Comparison of ENCODE assay signal across 8 mouse cellular contexts in genomic region chr14:55458273-55458672, GRCm38 (mm10). TPM values are rescaled to one million over a fixed set of nuclear protein-coding genes. Genes with fewer than 3 reads are reported as not detected.
DNase-seq lines count a peak whose midpoint lies in the region; ATAC-seq and TF ChIP-seq lines count a peak whose summit lies in the region.

No protein-coding gene starts in this region.

- H3K9me3 ChIP-seq in limb, embryonic 10.5 days (replicated peaks), result no peaks in the 10 kb centered on the region
- H3K9me3 ChIP-seq in neural tube, embryonic 11.5 days (ENCODE audit: control insufficient read depth, low read length), result no peaks in the 10 kb centered on the region

- WGBS in limb, embryonic 10.5 days, result 28% methylated on average over 10 of the region's 10 CpGs
- 25% methylated on average over 10 of the region's 10 CpGs for WGBS in neural tube, embryonic 11.5 days
- 7% methylated on average over 10 of the region's 10 CpGs for WGBS in thymus, adult 2 months

- H3K4me2 ChIP-seq in neural tube, embryonic 11.5 days (ENCODE audit: low read depth), result no peak overlapping the region

- ATAC-seq in neural tube, embryonic 11.5 days (ENCODE audit: insufficient read depth, low FRiP score, low TSS enrichment), result 0 out of 2 replicates have a peak, but pooled peaks have one; percentile 31

- H3K36me3 ChIP-seq in limb, embryonic 10.5 days, result no peaks in the 10 kb centered on the region
- no peaks in the 10 kb centered on the region for H3K36me3 ChIP-seq in neural tube, embryonic 11.5 days (ENCODE audit: control insufficient read depth, insufficient read depth, low read length)
- no peaks in the 10 kb centered on the region for H3K36me3 ChIP-seq in thymus, adult 2 months (ENCODE audit: control insufficient read depth, insufficient read depth, low read length)

- no peak overlapping the region for H3K27ac ChIP-seq in embryonic fibroblast, embryonic 13.5 days (ENCODE audit: insufficient read depth, low read length)
- no peak overlapping the region for H3K27ac ChIP-seq in limb, embryonic 10.5 days
- no peak overlapping the region for H3K27ac ChIP-seq in neural tube, embryonic 11.5 days (ENCODE audit: low read depth, low read length)
- H3K27ac ChIP-seq in thymus, adult 2 months (ENCODE audit: control insufficient read depth, insufficient read depth, low read length), result no peak overlapping the region

- peak; percentile 65; the same call in 1 of the 2 replicates for TF ChIP-seq CTCF in embryonic fibroblast, embryonic 13.5 days (IDR thresholded peaks at IDR 0.05; ENCODE audit: borderline replicate concordance, insufficient read depth, low read length)
- peak; percentile 64; the same call in 1 of the 2 replicates for TF ChIP-seq CTCF in thymus, adult 2 months (IDR thresholded peaks at IDR 0.05; ENCODE audit: borderline replicate concordance, control insufficient read depth, extremely low read depth, insufficient read depth, low read length, poor library complexity)

- no peaks in the 10 kb centered on the region for H3K27me3 ChIP-seq in limb, embryonic 10.5 days (ENCODE audit: low read depth, poor library complexity, severe bottlenecking)
- no peaks in the 10 kb centered on the region for H3K27me3 ChIP-seq in neural tube, embryonic 11.5 days (ENCODE audit: control insufficient read depth, insufficient read depth, low read length)
- H3K27me3 ChIP-seq in thymus, adult 2 months (ENCODE audit: control insufficient read depth, insufficient read depth, low read length), result no peaks in the 10 kb centered on the region; the same call in 1 of the 2 replicates

- peak; percentile 50 for DNase-seq in ovary, postnatal 36 days (ENCODE audit: low spot score)
- no peak for DNase-seq in ovary, adult 18-20 months (ENCODE audit: low spot score)
- DNase-seq in brain, adult 2 months (ENCODE audit: low read depth, low spot score), result peak; percentile 89
- peak; percentile 84 for DNase-seq in induced T-regulatory cell, adult 2 months (ENCODE audit: low read depth)
- DNase-seq in limb, embryonic 10.5 days (ENCODE audit: low spot score), result peak; percentile 66
- DNase-seq in neural tube, embryonic 11.5 days (ENCODE audit: low spot score), result peak; percentile 69
- DNase-seq in thymus, adult 2 months, result peak; percentile 74

- no peak overlapping the region for H3K9ac ChIP-seq in neural tube, embryonic 11.5 days (ENCODE audit: low read length)

- no peak overlapping the region for H3K4me3 ChIP-seq in embryonic fibroblast, embryonic 13.5 days (ENCODE audit: insufficient read depth, low read length)
- no peak overlapping the region for H3K4me3 ChIP-seq in limb, embryonic 10.5 days
- no peak overlapping the region for H3K4me3 ChIP-seq in neural tube, embryonic 11.5 days (ENCODE audit: low read depth, low read length)
- no peak overlapping the region for H3K4me3 ChIP-seq in thymus, adult 2 months (ENCODE audit: control insufficient read depth, insufficient read depth, low read length)

- no peak for TF ChIP-seq POLR2A in embryonic fibroblast, embryonic 13.5 days (IDR thresholded peaks at IDR 0.05; ENCODE audit: low read depth, low read length)
- TF ChIP-seq POLR2A in thymus, adult 2 months (IDR thresholded peaks at IDR 0.05; ENCODE audit: control insufficient read depth, extremely low read depth, insufficient read depth, low read length, poor library complexity), result no peak

- H3K4me1 ChIP-seq in embryonic fibroblast, embryonic 13.5 days (ENCODE audit: control insufficient read depth, insufficient read depth, low read length), result no peaks in the 10 kb centered on the region
- no peaks in the 10 kb centered on the region for H3K4me1 ChIP-seq in limb, embryonic 10.5 days
- H3K4me1 ChIP-seq in neural tube, embryonic 11.5 days (ENCODE audit: control insufficient read depth, insufficient read depth, low read length), result no peaks in the 10 kb centered on the region
- H3K4me1 ChIP-seq in thymus, adult 2 months (replicated peaks; ENCODE audit: control insufficient read depth, insufficient read depth, low read length), result no peaks in the 10 kb centered on the region

RNA-seq across cellular contexts. Expression of gene Dhrs4, which starts 20.3 kb away (rescaled TPM):
- 39.6 and 51.8 TPM in 2 replicates for polyA plus RNA-seq in embryonic fibroblast, embryonic 13.5 days (2011; ENCODE audit: insufficient read length, low read depth, missing spikeins)
- 74.5 and 83.2 TPM in 2 replicates for polyA plus RNA-seq in limb, embryonic 10.5 days (2016; fragmentation: Nextera tagmentation; extraction: Ambion mirVana)
- polyA plus RNA-seq in neural tube, embryonic 11.5 days (2014; fragmentation: Nextera tagmentation; extraction: Ambion mirVana), result 33.2 and 36.5 TPM in 2 replicates
- polyA plus RNA-seq in thymus, adult 2 months (2012; rRNA removed), result 38.3 and 46.8 TPM in 2 replicates

RNA-seq across cellular contexts. Expression of gene Carmil3, which starts 32.2 kb away (rescaled TPM):
- 0.77 and 2.9 TPM in 2 replicates for polyA plus RNA-seq in embryonic fibroblast, embryonic 13.5 days (2011; ENCODE audit: insufficient read length, low read depth, missing spikeins)
- polyA plus RNA-seq in limb, embryonic 10.5 days (2016; fragmentation: Nextera tagmentation; extraction: Ambion mirVana), result 2.4 and 2.9 TPM in 2 replicates
- 9.4 and 9.5 TPM in 2 replicates for polyA plus RNA-seq in neural tube, embryonic 11.5 days (2014; fragmentation: Nextera tagmentation; extraction: Ambion mirVana)
- 20.6 and 25.4 TPM in 2 replicates for polyA plus RNA-seq in thymus, adult 2 months (2012; rRNA removed)

RNA-seq across cellular contexts. Expression of gene Cpne6, which starts 52.0 kb away (rescaled TPM):
- not detected in 2 replicates for polyA plus RNA-seq in embryonic fibroblast, embryonic 13.5 days (2011; ENCODE audit: insufficient read length, low read depth, missing spikeins)
- polyA plus RNA-seq in limb, embryonic 10.5 days (2016; fragmentation: Nextera tagmentation; extraction: Ambion mirVana), result 0.05 TPM in 1 of 2 replicates, not detected in the other
- polyA plus RNA-seq in neural tube, embryonic 11.5 days (2014; fragmentation: Nextera tagmentation; extraction: Ambion mirVana), result 0.99 and 1.7 TPM in 2 replicates
- polyA plus RNA-seq in thymus, adult 2 months (2012; rRNA removed), result 0.98 and 1.0 TPM in 2 replicates
